Mouse (Mus musculus) hindbrain, embryonic 11.5 days (tissue): Measurements from ENCODE around the gene Homez. TPM values are rescaled to one million over a fixed set of nuclear protein-coding genes. Genes with fewer than 3 reads are reported as not detected.

Experiments
- ATAC-seq: fragments of 200-750 bp; cut with Nextera tagmentation; 2 replicates; pipeline ENCODE4 v1.8.0; 2017; ENCODE audit warnings: mild to moderate bottlenecking, moderate TSS enrichment, moderate library complexity; ENCODE audit not compliant: low FRiP score
- DNase-seq: peaks from one replicate; pipeline ENCODE4 v3.0.0-alpha.2; 2015; ENCODE audit warnings: low spot score
- H3K27ac ChIP-seq: fragments of 300-500 bp; sonication (generic); 2 replicates; pipeline ENCODE4 v1.5.1; 2014; ENCODE audit warnings: mild to moderate bottlenecking, low read depth, low read length
- H3K27me3 ChIP-seq: fragments of 300-500 bp; sonication (generic); 2 replicates; pipeline ENCODE4 v1.6.1; 2014; ENCODE audit warnings: mild to moderate bottlenecking, low read length, moderate library complexity, mixed read lengths; ENCODE audit not compliant: control insufficient read depth, insufficient read depth
- H3K36me3 ChIP-seq: fragments of 300-500 bp; sonication (generic); 2 replicates; pipeline ENCODE4 v1.6.1; 2014; ENCODE audit warnings: mild to moderate bottlenecking, low read length, moderate library complexity, mixed read lengths; ENCODE audit not compliant: control insufficient read depth, insufficient read depth
- H3K4me1 ChIP-seq: fragments of 300-500 bp; sonication (generic); replicated peaks from 2 replicates; pipeline ENCODE4 v1.6.1; 2014; ENCODE audit warnings: low read length, mixed read lengths; ENCODE audit not compliant: control insufficient read depth, insufficient read depth
- H3K4me2 ChIP-seq: fragments of 300-500 bp; sonication (generic); replicated peaks from 2 replicates; pipeline ENCODE4 v1.6.1; 2014; ENCODE audit warnings: mild to moderate bottlenecking, low read depth, low read length
- H3K4me3 ChIP-seq: fragments of 300-500 bp; sonication (generic); 2 replicates; pipeline ENCODE4 v1.5.1; 2014; ENCODE audit warnings: low read depth, low read length
- H3K9ac ChIP-seq: fragments of 300-500 bp; sonication (generic); 2 replicates; pipeline ENCODE4 v1.6.1; 2014; ENCODE audit warnings: low read depth, low read length
- H3K9me3 ChIP-seq: fragments of 300-500 bp; sonication (generic); 2 replicates; pipeline ENCODE4 v1.6.1; 2016; ENCODE audit warnings: low read length; ENCODE audit not compliant: control insufficient read depth
- WGBS: fragments of 180-500 bp; shearing (Covaris S2); extraction: QIAGEN DNeasy Blood & Tissue Kit; methylation state at CpG from one replicate; pipeline ENCODE4 v1.1.7; 2014; 5-methylcytosine and 5-hydroxymethylcytosine counted together
- polyA plus RNA-seq: library from polyadenylated mRNA; unstranded; fragments of >200 nt; fragmentation: Nextera tagmentation; extraction: Ambion mirVana; gene quantifications from 2 replicates; pipeline ENCODE4 v1.2.1, GENCODE M21; 2014

Gene Homez
- polyA plus RNA-seq, 1 experiment from 2014 or later, result 11.0 TPM

DNA sequence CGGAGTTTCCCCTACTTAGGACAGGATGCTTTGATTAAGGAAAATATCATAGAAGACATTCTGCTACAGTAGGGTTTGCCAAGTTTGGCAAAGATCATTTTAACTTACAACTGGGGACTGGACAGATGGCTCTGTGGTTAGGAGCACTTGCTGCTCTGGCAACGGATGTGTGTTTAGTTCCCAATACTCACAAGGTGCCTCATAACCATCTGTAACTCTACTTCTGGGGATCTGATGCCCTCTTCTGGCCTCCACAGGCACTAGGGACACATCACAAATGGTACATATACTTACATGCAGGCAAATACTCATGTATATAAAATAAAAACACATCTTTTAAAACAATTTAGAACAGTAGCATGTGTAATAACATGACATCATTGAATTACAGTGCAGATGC lies 53.0 kb downstream of the Homez start:
- H3K36me3 ChIP-seq, result no peaks in the 10 kb centered on the region
- 43% methylated on average over 2 of the region's 2 CpGs for WGBS
- ATAC-seq (no peak), DNase-seq (peak; percentile 16)
- H3K27ac ChIP-seq, result no peak overlapping the region
- H3K4me1 ChIP-seq, result no peaks in the 10 kb centered on the region
- no peak overlapping the region for H3K9ac ChIP-seq
- H3K9me3 ChIP-seq, result no peaks in the 10 kb centered on the region
- H3K4me3 ChIP-seq, result no peak overlapping the region
- no peak overlapping the region for H3K4me2 ChIP-seq
- H3K27me3 ChIP-seq, result no peaks in the 10 kb centered on the region

DNA sequence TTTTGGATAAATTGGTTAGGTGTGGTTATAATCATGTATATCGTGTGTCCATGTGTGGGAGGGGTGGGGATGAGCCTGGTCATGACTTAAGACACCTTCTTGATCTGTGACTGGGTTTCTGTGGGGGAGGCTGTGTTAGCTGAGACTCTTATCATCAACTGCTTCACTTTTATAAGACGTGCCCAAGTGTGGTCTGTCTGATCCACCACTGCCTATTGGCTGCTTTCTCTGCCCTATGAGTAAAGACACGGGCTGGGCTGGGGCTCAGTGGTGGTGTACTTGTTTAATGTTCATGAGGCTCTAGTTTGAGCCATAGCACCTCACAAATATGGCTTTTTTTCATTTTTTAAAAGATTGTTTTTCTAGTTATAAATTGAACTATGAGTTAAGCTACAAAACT lies 55.0 kb downstream of the Homez start:
- Histone ChIP-seq H3K27me3 (no peaks in the 10 kb centered on the region), H3K4me1 (no peaks in the 10 kb centered on the region), H3K9ac (no peak overlapping the region), H3K4me2 (no peak overlapping the region), H3K27ac (no peak overlapping the region), H3K9me3 (no peaks in the 10 kb centered on the region), H3K36me3 (no peaks in the 10 kb centered on the region), H3K4me3 (no peak overlapping the region)
- DNase-seq, result no peak
- WGBS, result 69% methylated on average over 3 of the region's 3 CpGs
- ATAC-seq, result no peak

DNA sequence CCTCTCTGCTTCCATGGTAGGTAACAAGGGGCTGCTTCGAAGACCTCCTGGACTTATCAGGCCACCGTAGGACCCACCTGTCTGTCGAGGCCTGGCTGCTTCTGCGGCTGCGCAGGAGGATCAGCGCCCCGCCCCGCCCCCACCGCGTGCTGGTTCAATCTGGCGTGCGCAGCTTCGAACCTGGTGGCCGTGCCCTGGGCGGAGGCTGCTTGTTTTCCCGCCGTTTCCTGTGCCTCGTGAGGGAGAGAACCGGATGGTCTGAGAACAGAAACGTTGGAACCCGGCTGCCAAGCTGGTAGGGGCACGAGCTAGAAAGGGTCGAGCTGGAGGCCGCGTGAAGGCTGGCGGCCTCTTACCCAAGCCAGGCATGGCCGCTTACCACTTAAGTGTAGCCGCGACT lies 56.8 kb downstream of the Homez start, which contains the start of gene Rnf212b:
Rnf212b (plus strand) TSS at position 151 of the 400 bp plus-strand sequence.
- DNase-seq (no peak), ATAC-seq (no peak)
- Histone ChIP-seq H3K4me1 (no peaks in the 10 kb centered on the region), H3K4me2 (no peak within 1 kb of the TSS), H3K36me3 (no peaks in the 10 kb centered on the region), H3K9me3 (no peaks in the 10 kb centered on the region), H3K27me3 (no peaks in the 10 kb centered on the region), H3K4me3 (no peak within 1 kb of the TSS), H3K9ac (no peak within 1 kb of the TSS), H3K27ac (no peak within 1 kb of the TSS)
- 80% methylated on average over 28 of the region's 29 CpGs for WGBS

DNA sequence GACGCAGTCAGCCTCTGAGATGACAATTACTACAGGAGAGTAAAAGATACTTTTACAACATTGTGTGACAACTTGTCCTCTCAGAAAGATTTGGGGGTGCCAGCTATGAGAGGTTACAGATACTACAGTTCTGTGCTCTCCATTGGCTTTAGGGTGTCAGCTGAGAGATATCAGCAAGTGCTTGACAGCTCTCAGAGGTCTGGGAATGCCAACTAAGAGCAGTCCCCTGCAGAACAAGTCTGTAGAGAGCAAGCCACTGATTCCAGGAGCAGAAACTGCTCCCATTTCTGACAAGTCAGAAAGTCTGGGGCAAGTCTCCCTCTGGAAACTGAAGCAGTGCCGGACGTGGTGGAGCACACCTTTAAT lies 61.1 kb downstream of the Homez start:
- Histone ChIP-seq H3K9ac (no peak overlapping the region), H3K4me2 (no peak overlapping the region), H3K27ac (no peak overlapping the region), H3K4me1 (no peaks in the 10 kb centered on the region), H3K36me3 (no peaks in the 10 kb centered on the region), H3K27me3 (no peaks in the 10 kb centered on the region), H3K4me3 (no peak overlapping the region), H3K9me3 (no peaks in the 10 kb centered on the region)
- ATAC-seq (no peak), DNase-seq (no peak)
- 93% methylated on average over 3 of the region's 3 CpGs for WGBS

DNA sequence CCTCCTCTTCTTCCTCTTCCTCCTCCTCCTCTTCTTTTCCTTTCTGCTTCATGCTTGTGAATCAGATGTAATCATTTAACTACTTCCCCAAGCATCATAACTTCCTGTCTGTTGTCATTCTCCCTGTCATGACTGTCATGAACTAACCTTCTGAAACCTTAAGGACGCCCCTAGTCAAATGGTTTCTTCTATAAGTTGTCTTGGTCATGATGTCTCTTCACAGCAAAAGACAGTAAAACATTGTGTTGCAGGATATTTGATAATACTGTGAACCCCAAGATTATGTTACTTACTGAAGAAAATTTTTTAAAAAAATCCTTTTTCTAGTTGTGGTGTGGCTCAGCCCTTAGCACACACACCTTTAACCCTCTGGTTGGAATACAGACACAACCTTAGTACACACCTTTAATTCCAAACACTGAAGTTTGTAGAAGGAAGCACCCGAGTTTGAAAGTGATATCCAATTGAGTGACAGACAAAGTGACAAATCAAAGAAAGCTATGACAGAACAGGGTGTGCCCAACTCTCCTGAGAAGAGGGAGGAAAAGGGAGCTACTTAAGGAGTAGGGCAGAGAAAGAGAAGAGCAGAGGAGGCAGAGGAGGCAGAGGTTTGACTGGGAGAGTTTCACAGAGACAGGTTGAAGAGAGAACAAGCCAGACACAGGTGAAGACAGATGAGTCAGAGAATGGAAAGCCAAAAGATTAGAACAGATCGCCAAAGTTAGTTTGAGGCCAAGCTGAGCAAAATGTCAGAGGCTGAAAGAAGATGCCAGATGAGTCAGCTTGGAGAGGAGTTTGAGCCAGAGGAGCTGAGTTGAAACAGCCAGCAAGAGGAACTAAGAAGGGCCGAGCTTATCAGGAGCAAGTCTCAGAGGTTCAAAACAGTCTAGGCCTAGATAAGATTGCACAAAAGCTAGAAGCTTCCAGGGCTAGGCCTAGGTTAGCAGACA lies 61.8 kb downstream of the Homez start:
- Histone ChIP-seq H3K9ac (no peak overlapping the region), H3K27ac (no peak overlapping the region), H3K9me3 (no peaks in the 10 kb centered on the region), H3K4me1 (no peaks in the 10 kb centered on the region), H3K27me3 (no peaks in the 10 kb centered on the region), H3K36me3 (no peaks in the 10 kb centered on the region), H3K4me2 (no peak overlapping the region), H3K4me3 (no peak overlapping the region)
- 75% methylated on average over 4 of the region's 4 CpGs for WGBS
- DNase-seq (no peak), ATAC-seq (no peak)

DNA sequence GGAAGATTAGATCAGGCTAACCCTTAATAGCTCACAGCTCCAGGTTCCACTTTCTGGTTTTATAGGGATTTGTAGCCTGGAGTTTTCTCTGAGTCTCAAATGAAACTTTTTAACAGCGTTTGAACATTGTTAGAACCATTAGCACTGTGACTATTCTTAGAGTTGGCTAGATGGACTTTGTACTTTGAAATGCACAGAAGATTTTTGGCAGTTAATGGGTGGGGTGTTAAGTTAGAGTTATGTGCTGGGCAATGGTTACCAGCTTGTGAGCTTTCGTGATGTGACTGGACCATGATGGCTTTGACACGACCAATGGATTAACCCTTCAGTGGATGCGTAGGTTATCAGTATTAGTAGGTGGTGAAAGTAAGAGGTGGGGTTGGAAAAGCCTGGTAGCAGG lies 64.6 kb downstream of the Homez start:
- no peak for DNase-seq
- Histone ChIP-seq H3K36me3 (no peaks in the 10 kb centered on the region), H3K27me3 (no peaks in the 10 kb centered on the region), H3K27ac (no peak overlapping the region), H3K9ac (no peak overlapping the region), H3K9me3 (no peaks in the 10 kb centered on the region), H3K4me1 (no peaks in the 10 kb centered on the region), H3K4me3 (no peak overlapping the region), H3K4me2 (no peak overlapping the region)
- 89% methylated on average over 4 of the region's 4 CpGs for WGBS
- no peak for ATAC-seq

Other genes starting within 250 kb of the Homez start
- not detected in 2 replicates for gene Psmb11, start 249.5 kb downstream of the Homez start, polyA plus RNA-seq
- gene Gm17606, start 230.0 kb downstream of the Homez start, polyA plus RNA-seq, result not detected in 2 replicates
- 5.6 and 8.1 TPM in 2 replicates for gene Cdh24, start 229.6 kb downstream of the Homez start, polyA plus RNA-seq
- gene 1700123O20Rik, start 184.7 kb downstream of the Homez start, polyA plus RNA-seq, result 99.9 and 108 TPM in 2 replicates
- gene Acin1, start 184.0 kb downstream of the Homez start, polyA plus RNA-seq, result 148 and 185 TPM in 2 replicates
- gene Gm29776, start 172.1 kb downstream of the Homez start, polyA plus RNA-seq, result 0.06 TPM in 2 replicates
- 0.20 TPM in 1 of 2 replicates, not detected in the other for gene Cebpe, start 158.8 kb downstream of the Homez start, polyA plus RNA-seq
- gene Slc7a8, start 89.0 kb downstream of the Homez start, polyA plus RNA-seq, result 2.8 and 3.3 TPM in 2 replicates
- not detected in 2 replicates for gene Rnf212b, start 56.8 kb downstream of the Homez start, polyA plus RNA-seq
- gene Ppp1r3e, start 6.6 kb upstream of the Homez start, polyA plus RNA-seq, result 1.0 and 1.3 TPM in 2 replicates
- gene Bcl2l2, start 12.4 kb upstream of the Homez start, polyA plus RNA-seq, result 3.2 and 4.3 TPM in 2 replicates
- gene Gm20521, start 12.5 kb upstream of the Homez start, polyA plus RNA-seq, result not detected in 2 replicates
- gene Pabpn1, start 21.5 kb upstream of the Homez start, polyA plus RNA-seq, result 168 and 173 TPM in 2 replicates
- 40.2 and 41.0 TPM in 2 replicates for gene Slc22a17, start 42.2 kb upstream of the Homez start, polyA plus RNA-seq
- gene Efs, start 55.2 kb upstream of the Homez start, polyA plus RNA-seq, result 20.7 and 22.2 TPM in 2 replicates
- 0.47 TPM in 1 of 2 replicates, not detected in the other for gene Il25, start 61.7 kb upstream of the Homez start, polyA plus RNA-seq
- 1.8 and 4.1 TPM in 2 replicates for gene Cmtm5, start 65.3 kb upstream of the Homez start, polyA plus RNA-seq
- gene Myh6, start 96.0 kb upstream of the Homez start, polyA plus RNA-seq, result 0.34 and 0.84 TPM in 2 replicates
- gene Gm17428, start 106.0 kb upstream of the Homez start, polyA plus RNA-seq, result not detected in 2 replicates
- gene Myh7, start 123.7 kb upstream of the Homez start, polyA plus RNA-seq, result 1.8 and 3.3 TPM in 2 replicates
- 79.7 and 81.5 TPM in 2 replicates for gene Ngdn, start 144.5 kb upstream of the Homez start, polyA plus RNA-seq
- 16.1 and 20.8 TPM in 2 replicates for gene Zfhx2, start 221.4 kb upstream of the Homez start, polyA plus RNA-seq
- gene Thtpa, start 223.8 kb upstream of the Homez start, polyA plus RNA-seq, result 18.2 and 20.9 TPM in 2 replicates
- 9.0 and 9.4 TPM in 2 replicates for gene Ap1g2, start 235.6 kb upstream of the Homez start, polyA plus RNA-seq
- 2.8 and 3.3 TPM in 2 replicates for gene Jph4, start 246.0 kb upstream of the Homez start, polyA plus RNA-seq